ENCODE assay signal across 23 mouse cellular contexts in genomic region chr13:35390526-35390880, GRCm38 (mm10).
DNase-seq lines count a peak whose midpoint lies in the region; ATAC-seq and TF ChIP-seq lines count a peak whose summit lies in the region.
"Had no signal": no experiment of that assay in that cellular context is flagged by ENCODE, and none has a peak within 500 bp of the region (broad histone marks: within the 10 kb centered on the region; RNA-seq: fewer than 3 reads in every experiment).

No protein-coding gene starts in this region.

- peak; percentile 60; the same call in 1 of the 2 replicates for ATAC-seq in limb, embryonic 12.5 days (ENCODE audit: insufficient number of reproducible peaks, insufficient read depth, low FRiP score, low TSS enrichment, low read depth)
- 0 out of 2 replicates have a peak, but pooled peaks have one; percentile 54 for ATAC-seq in embryonic facial prominence, embryonic 13.5 days (ENCODE audit: insufficient number of reproducible peaks, insufficient read depth, low FRiP score, low TSS enrichment, low read depth)
- peak; percentile 82 for ATAC-seq in limb, embryonic 14.5 days (ENCODE audit: low FRiP score, low read depth)
- ATAC-seq: activated CD4-positive, CD25-positive, alpha-beta regulatory T cell, adult 4 months; forebrain, embryonic 13.5 days; forebrain, postnatal 0 days; hindbrain, embryonic 16.5 days; inflammation-experienced regulatory T-cells, adult 6 months; Patski had no signal

- H3K27ac ChIP-seq in limb, embryonic 12.5 days: no peak overlapping the region
- H3K27ac ChIP-seq in limb, embryonic 10.5 days: no peak overlapping the region
- peak overlapping the region; percentile 55 for H3K27ac ChIP-seq in embryonic facial prominence, embryonic 13.5 days
- peak overlapping the region; percentile 11 for H3K27ac ChIP-seq in limb, embryonic 14.5 days (replicated peaks; ENCODE audit: low read depth, low read length)
- H3K27ac ChIP-seq: forebrain, embryonic 13.5 days; heart, embryonic 10.5 days; hindbrain, embryonic 12.5 days had no signal

- no peak overlapping the region for H3K4me2 ChIP-seq in limb, embryonic 12.5 days
- H3K4me2 ChIP-seq in embryonic facial prominence, embryonic 13.5 days: no peak overlapping the region
- no peak overlapping the region for H3K4me2 ChIP-seq in limb, embryonic 14.5 days (replicated peaks; ENCODE audit: low read depth, low read length, severe bottlenecking)
- H3K4me2 ChIP-seq: forebrain, embryonic 13.5 days; hindbrain, embryonic 12.5 days had no signal

- H3K4me3 ChIP-seq in limb, embryonic 12.5 days (replicated peaks): no peak overlapping the region
- no peak overlapping the region for H3K4me3 ChIP-seq in limb, embryonic 10.5 days
- H3K4me3 ChIP-seq in embryonic facial prominence, embryonic 13.5 days: no peak overlapping the region
- H3K4me3 ChIP-seq in limb, embryonic 14.5 days (replicated peaks; ENCODE audit: low read length): no peak overlapping the region
- H3K4me3 ChIP-seq: forebrain, embryonic 13.5 days; heart, embryonic 10.5 days; hindbrain, embryonic 12.5 days had no signal

- H3K36me3 ChIP-seq in limb, embryonic 12.5 days: no peaks in the 10 kb centered on the region
- no peaks in the 10 kb centered on the region for H3K36me3 ChIP-seq in limb, embryonic 10.5 days
- no peaks in the 10 kb centered on the region for H3K36me3 ChIP-seq in embryonic facial prominence, embryonic 13.5 days
- H3K36me3 ChIP-seq in limb, embryonic 14.5 days (ENCODE audit: control insufficient read depth, insufficient read depth, low read length): no peaks in the 10 kb centered on the region
- H3K36me3 ChIP-seq: heart, embryonic 10.5 days; hindbrain, embryonic 12.5 days had no signal

- peaks cover 7% of the 10 kb centered on the region for H3K4me1 ChIP-seq in limb, embryonic 12.5 days (replicated peaks)
- H3K4me1 ChIP-seq in limb, embryonic 10.5 days: peaks cover 9% of the 10 kb centered on the region
- H3K4me1 ChIP-seq in embryonic facial prominence, embryonic 13.5 days: peaks cover 22% of the 10 kb centered on the region
- peaks cover 23% of the 10 kb centered on the region for H3K4me1 ChIP-seq in limb, embryonic 14.5 days (ENCODE audit: control insufficient read depth, insufficient read depth, low read length)
- H3K4me1 ChIP-seq: forebrain, embryonic 13.5 days; hindbrain, embryonic 12.5 days had no signal

- H3K9ac ChIP-seq in limb, embryonic 12.5 days (replicated peaks): no peak overlapping the region
- no peak overlapping the region for H3K9ac ChIP-seq in embryonic facial prominence, embryonic 13.5 days
- no peak overlapping the region for H3K9ac ChIP-seq in limb, embryonic 14.5 days (ENCODE audit: low read depth, low read length, severe bottlenecking)
- H3K9ac ChIP-seq: forebrain, embryonic 13.5 days; forebrain, postnatal 0 days; hindbrain, embryonic 12.5 days had no signal

- H3K27me3 ChIP-seq in limb, embryonic 12.5 days: no peaks in the 10 kb centered on the region
- H3K27me3 ChIP-seq in limb, embryonic 10.5 days (ENCODE audit: low read depth, poor library complexity, severe bottlenecking): no peaks in the 10 kb centered on the region
- H3K27me3 ChIP-seq in embryonic facial prominence, embryonic 13.5 days: no peaks in the 10 kb centered on the region
- no peaks in the 10 kb centered on the region for H3K27me3 ChIP-seq in limb, embryonic 14.5 days (ENCODE audit: control insufficient read depth, insufficient read depth, low read length)
- H3K27me3 ChIP-seq: forebrain, embryonic 13.5 days; hindbrain, embryonic 12.5 days; Patski had no signal

- TF ChIP-seq POLR2A in limb, embryonic 14.5 days (IDR thresholded peaks at IDR 0.05; ENCODE audit: borderline replicate concordance, extremely low read depth, insufficient read depth, insufficient read length): no peak

- DNase-seq in embryo, embryonic 10 days (ENCODE audit: low spot score): peak; percentile 3
- no peak for DNase-seq in embryo, embryonic 11 days
- DNase-seq in limb, embryonic 10.5 days (ENCODE audit: low spot score): no peak
- peak; percentile 89 for DNase-seq in limb, embryonic 14.5 days (ENCODE audit: low spot score)
- no peak for DNase-seq in adrenal gland, postnatal 25 days
- DNase-seq in layer of hippocampus, postnatal 36 days: no peak
- DNase-seq: adrenal gland, adult 2 months; adrenal gland, postnatal 36 days; cerebellum, adult 2 months; cerebellum, postnatal 10 days; forebrain, postnatal 0 days; gastrocnemius, postnatal 14 days; heart, postnatal 10 days; heart, postnatal 4 days had no signal

- 62% methylated on average over 4 of the region's 4 CpGs for WGBS in limb, embryonic 12.5 days
- 81% methylated on average over 4 of the region's 4 CpGs for WGBS in limb, embryonic 10.5 days
- 33% methylated on average over 4 of the region's 4 CpGs for WGBS in embryonic facial prominence, embryonic 13.5 days
- 27% methylated on average over 4 of the region's 4 CpGs for WGBS in limb, embryonic 14.5 days

- no peaks in the 10 kb centered on the region for H3K9me3 ChIP-seq in limb, embryonic 12.5 days
- no peaks in the 10 kb centered on the region for H3K9me3 ChIP-seq in limb, embryonic 10.5 days (replicated peaks)
- no peaks in the 10 kb centered on the region for H3K9me3 ChIP-seq in embryonic facial prominence, embryonic 13.5 days
- no peaks in the 10 kb centered on the region for H3K9me3 ChIP-seq in limb, embryonic 14.5 days (ENCODE audit: control insufficient read depth, low read length)
- H3K9me3 ChIP-seq: forebrain, embryonic 13.5 days; heart, embryonic 10.5 days; hindbrain, embryonic 12.5 days had no signal

Comparison
In these comparisons a context has a peak if more than half of its experiments do, and no peak if none do; other contexts are left out.
1. DNase-seq: peak in embryo, embryonic 10 days (single experiment) and limb, embryonic 14.5 days (single experiment); none in embryo, embryonic 11 days (single experiment), limb, embryonic 10.5 days (single experiment), adrenal gland, postnatal 25 days (single experiment) and layer of hippocampus, postnatal 36 days (0 of 2).
2. H3K27ac ChIP-seq: peak in embryonic facial prominence, embryonic 13.5 days (single experiment) and limb, embryonic 14.5 days (single experiment); none in limb, embryonic 12.5 days (single experiment) and limb, embryonic 10.5 days (single experiment).
3. Peak in every context shown above with its lines, with median percentiles within 50 percentile points of each other: ATAC-seq.